Mouse (Mus musculus) lung, embryonic 15.5 days (tissue): ENCODE measurements around the gene Zfp296. TPM values are rescaled to one million over a fixed set of nuclear protein-coding genes. Genes with fewer than 3 reads are reported as not detected.

Experiments
- polyA plus RNA-seq: library from polyadenylated mRNA; unstranded; fragments of >200 nt; fragmentation: Nextera tagmentation; extraction: Ambion mirVana; gene quantifications from 2 replicates; pipeline ENCODE4 v1.2.1, GENCODE M21; 2015

Gene Zfp296
- polyA plus RNA-seq, 1 experiment from 2014 or later: 0.50 TPM

Other genes with a start within 250 kb of the Zfp296 start
- gene Ercc1, start 232.5 kb upstream of the Zfp296 start, polyA plus RNA-seq: 86.4 and 88.6 TPM in 2 replicates
- 20.1 and 21.7 TPM in 2 replicates for gene Cd3eap, start 217.8 kb upstream of the Zfp296 start, polyA plus RNA-seq
- gene Ppp1r13l, start 217.5 kb upstream of the Zfp296 start, polyA plus RNA-seq: 6.3 and 6.8 TPM in 2 replicates
- 14.4 and 15.7 TPM in 2 replicates for gene Ercc2, start 195.3 kb upstream of the Zfp296 start, polyA plus RNA-seq
- 13.3 and 18.4 TPM in 2 replicates for gene Klc3, start 173.2 kb upstream of the Zfp296 start, polyA plus RNA-seq
- gene Ckm, start 172.5 kb upstream of the Zfp296 start, polyA plus RNA-seq: 52.5 and 53.0 TPM in 2 replicates
- 7.9 TPM in 2 replicates for gene Mark4, start 118.5 kb upstream of the Zfp296 start, polyA plus RNA-seq
- 1.4 and 1.7 TPM in 2 replicates for gene Exoc3l2, start 114.0 kb upstream of the Zfp296 start, polyA plus RNA-seq
- 2.0 TPM in 2 replicates for gene Bloc1s3, start 68.9 kb upstream of the Zfp296 start, polyA plus RNA-seq
- gene Trappc6a, start 68.9 kb upstream of the Zfp296 start, polyA plus RNA-seq: 97.8 and 103 TPM in 2 replicates
- 0.20 TPM in 1 of 2 replicates, not detected in the other for gene Nkpd1, start 59.4 kb upstream of the Zfp296 start, polyA plus RNA-seq
- gene Ppp1r37, start 14.2 kb upstream of the Zfp296 start, polyA plus RNA-seq: 23.8 and 24.8 TPM in 2 replicates
- 164 and 183 TPM in 2 replicates for gene Gemin7, start 308 bp downstream of the Zfp296 start, polyA plus RNA-seq
- gene Clasrp, start 27.2 kb downstream of the Zfp296 start, polyA plus RNA-seq: 46.4 and 51.4 TPM in 2 replicates
- gene Relb, start 52.2 kb downstream of the Zfp296 start, polyA plus RNA-seq: 6.8 and 8.8 TPM in 2 replicates
- 81.8 and 86.8 TPM in 2 replicates for gene Clptm1, start 87.7 kb downstream of the Zfp296 start, polyA plus RNA-seq
- gene Apoc2, start 100.7 kb downstream of the Zfp296 start, polyA plus RNA-seq: 4.0 and 9.5 TPM in 2 replicates
- gene Gm44805, start 104.1 kb downstream of the Zfp296 start, polyA plus RNA-seq: not detected in 2 replicates
- gene Apoc4, start 104.2 kb downstream of the Zfp296 start, polyA plus RNA-seq: 0.42 and 1.3 TPM in 2 replicates
- 19.5 and 22.0 TPM in 2 replicates for gene Apoc1, start 115.4 kb downstream of the Zfp296 start, polyA plus RNA-seq
- gene Apoe, start 121.9 kb downstream of the Zfp296 start, polyA plus RNA-seq: 458 and 503 TPM in 2 replicates
- 149 and 157 TPM in 2 replicates for gene Tomm40, start 138.2 kb downstream of the Zfp296 start, polyA plus RNA-seq
- gene Nectin2, start 173.2 kb downstream of the Zfp296 start, polyA plus RNA-seq: 133 and 140 TPM in 2 replicates
- gene Bcam, start 193.7 kb downstream of the Zfp296 start, polyA plus RNA-seq: 313 and 345 TPM in 2 replicates
- gene Cblc, start 219.5 kb downstream of the Zfp296 start, polyA plus RNA-seq: 15.2 and 16.1 TPM in 2 replicates
- gene Bcl3, start 245.5 kb downstream of the Zfp296 start, polyA plus RNA-seq: 4.3 and 4.7 TPM in 2 replicates